Mouse (Mus musculus): ENCODE results near the gene Magi1. TPM values are rescaled to one million over a fixed set of nuclear protein-coding genes. Genes with fewer than 3 reads are reported as not detected.

Gene Magi1
- total RNA-seq, 2 experiments from 2014 or later: 87.2 to 87.4 TPM

DNA sequence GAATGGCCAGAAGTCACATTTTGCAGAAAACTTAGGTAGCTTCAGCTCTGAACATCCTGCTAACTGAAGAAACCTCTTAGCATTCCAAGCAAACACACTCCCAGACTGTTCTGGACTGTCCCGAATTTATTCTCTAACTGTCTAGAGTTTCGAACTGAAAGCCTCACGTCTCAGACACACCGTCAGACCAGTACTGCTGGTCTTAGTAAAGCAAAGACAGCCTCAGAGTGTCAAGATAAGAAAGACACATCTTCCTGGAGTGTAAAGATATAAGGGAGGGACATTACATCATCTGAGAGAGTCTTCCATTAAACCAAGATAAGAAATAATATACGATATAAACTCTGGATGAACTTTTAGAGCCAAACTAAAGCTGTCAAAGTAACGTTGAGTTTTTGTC, 158.6 kb downstream of the Magi1 start:
- intact Hi-C loops (cut with DNase I): no loop called here
- no peak for DNase-seq

DNA sequence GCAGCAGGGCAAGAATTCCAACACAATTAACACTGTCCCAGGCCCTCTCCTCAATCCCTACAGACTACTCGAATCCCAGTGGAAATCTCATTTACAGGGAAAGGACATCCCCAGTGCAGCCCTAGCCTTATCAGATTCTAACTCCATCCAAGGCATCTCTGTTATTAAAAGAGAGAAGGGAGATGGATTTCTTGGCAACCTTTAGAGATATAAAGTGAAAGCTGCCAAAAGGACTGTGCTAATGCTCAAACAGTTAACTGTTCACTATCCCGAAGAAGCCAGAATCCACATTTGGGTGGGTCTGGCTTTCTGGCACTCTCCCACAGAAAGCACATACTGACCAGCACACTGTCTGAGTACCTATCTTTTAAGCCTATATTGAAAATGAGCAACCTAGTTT, 159.4 kb downstream of the Magi1 start:
- DNase-seq: no peak
- intact Hi-C loops (cut with DNase I): no loop called here

DNA sequence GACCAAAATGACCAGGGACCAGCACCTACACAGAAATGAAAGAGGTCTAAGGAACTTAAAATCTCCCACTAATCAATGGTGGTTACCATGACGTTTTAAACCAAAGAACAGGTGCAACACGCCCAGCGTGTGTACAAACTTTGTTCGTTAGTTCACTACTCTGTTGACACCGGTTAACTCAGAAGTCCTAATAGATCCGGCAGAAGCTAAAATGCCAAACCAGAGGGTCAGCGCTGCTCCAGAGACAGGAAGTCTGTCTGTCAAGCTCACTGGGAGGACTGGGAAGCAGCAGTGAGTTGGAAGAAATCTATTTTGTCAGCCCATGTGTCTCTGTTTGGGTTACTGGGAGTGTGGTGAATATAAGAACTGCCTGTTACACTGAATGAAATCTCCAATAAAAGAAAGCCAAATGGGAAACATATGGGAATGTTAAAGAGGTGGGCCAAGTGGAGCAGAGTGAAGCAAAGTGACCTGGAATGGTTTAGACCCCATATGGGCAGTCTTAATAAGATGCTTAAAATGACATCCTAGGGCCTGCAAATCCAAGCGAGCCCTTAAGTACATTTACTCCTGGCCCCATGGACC, 161.1 kb downstream of the Magi1 start:
- no peak for DNase-seq
- intact Hi-C loops (cut with DNase I): no loop called here

DNA sequence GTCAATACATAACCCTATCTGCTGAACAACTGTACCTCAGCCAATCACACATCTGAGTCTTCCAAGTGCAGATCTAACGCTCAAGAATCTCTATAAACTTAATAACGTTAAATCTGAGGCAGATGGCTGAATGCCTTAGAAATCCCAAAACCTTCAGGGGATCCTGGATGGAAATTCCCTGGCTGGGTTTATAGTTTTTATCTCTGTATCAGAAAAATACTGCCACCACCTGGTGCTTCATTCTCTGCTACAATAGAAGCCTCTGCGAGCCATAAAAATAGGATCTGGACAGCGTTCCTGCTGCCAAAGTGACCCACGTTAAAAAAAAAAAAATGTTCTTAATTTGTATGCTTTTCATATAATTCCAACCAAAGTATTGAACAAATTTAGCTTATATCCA, 162.2 kb downstream of the Magi1 start:
- intact Hi-C loops (cut with DNase I): no loop called here
- DNase-seq: no peak

DNA sequence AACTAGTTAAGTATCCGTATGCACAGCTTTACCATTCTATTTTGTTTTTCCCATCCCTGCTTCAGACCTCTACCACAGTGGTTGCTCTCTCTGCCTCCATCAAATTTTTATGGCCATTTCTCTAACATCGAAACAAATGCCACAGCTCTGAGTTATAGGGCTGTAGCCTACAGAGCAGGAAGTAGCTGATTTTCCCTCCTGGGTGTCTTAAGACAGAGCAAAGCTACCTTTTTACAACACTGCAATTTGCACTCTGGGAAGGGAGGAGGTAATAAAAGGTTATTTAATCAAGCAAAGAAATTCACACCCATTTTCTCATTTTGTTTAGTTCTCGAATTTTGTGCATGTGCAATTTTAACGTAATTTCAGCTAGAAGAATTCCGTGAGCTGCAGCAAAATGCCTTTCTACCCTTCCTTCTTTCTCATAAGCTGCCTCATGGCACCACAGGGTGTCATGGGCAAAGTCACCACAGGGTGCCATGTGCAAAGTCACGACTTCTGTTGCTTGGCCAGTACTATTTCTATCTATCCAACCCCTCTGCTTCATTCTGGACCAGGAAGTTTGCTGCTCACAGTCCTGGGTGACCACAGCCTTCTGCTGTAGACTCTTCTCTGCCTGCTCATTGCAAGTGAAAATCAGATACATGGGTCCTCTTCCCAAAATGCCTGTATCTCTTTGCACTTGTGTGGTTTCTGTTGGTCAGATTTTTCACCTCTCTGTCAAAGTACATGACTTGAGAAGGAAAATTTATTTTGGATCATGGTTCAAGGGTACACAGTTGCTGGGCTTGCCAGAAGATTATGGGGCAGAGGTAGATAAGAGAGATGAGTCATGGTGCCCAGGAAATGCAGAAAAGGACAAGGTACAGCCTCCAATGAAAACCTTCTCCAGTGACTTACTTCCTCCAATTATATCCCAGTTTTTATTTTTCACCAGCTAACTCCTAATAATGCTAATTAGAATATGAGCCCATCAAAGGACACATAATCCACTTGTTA, 167.0 kb downstream of the Magi1 start:
- DNase-seq: no peak
- intact Hi-C loops (cut with DNase I): loop anchor here (5.0 kb wide), 1 partner anchor 224 kb away; no protein-coding TSS in a partner anchor

DNA sequence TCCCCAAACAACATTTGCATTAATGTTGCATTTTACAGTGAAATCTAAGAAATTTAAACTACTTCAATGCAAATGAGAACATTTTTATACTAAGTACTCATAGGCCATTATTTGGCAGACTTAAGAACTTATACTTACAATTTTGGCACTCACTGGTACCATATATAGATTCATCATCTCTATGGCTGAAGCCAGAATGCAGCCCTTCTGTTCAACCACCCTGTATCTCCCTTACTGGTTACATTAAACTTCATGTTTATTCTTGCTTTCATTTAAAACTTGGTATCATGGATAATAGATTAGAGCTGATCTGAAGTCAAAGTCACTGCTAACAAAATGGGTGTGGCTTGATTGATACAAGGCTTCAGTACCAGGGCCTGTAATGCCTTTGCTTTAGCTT, 171.9 kb downstream of the Magi1 start:
- intact Hi-C loops (cut with DNase I): no loop called here

DNA sequence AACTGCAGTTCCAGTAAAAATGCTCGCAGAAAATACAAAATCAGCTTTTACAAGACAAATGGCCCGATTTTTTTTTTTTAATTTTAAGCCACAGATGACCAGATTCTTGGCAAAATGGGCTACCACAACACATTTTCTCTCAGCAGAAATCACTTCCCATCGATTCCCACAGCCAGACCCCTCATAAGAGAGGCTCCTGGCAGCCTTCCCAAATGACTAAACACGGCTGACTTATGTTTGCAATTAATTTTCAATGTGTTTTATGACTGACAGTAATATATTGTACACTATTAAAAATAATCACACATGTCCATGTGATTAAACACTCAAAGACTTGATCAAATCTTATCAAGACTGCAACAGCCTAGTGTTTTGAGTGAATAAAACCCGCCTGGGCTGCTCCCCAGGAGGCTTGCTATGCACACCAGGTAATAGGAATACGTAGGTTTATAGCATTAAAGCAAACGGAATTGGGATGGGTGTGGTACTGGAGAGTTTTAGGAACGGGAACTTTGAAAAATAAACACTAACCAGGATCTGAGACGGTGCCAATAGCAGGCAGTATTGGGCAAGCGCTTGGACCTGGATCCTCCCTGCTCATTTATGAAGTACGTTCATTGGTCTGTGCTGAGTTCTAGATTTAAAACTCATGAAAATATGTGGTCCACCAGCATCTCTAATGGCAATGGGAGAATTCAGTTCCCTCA, 176.2 kb downstream of the Magi1 start:
- no peak for DNase-seq
- intact Hi-C loops (cut with DNase I): no loop called here

More for the DNA sequence above, 171.9 kb downstream of the Magi1 start:
- no peak for DNase-seq

DNA sequence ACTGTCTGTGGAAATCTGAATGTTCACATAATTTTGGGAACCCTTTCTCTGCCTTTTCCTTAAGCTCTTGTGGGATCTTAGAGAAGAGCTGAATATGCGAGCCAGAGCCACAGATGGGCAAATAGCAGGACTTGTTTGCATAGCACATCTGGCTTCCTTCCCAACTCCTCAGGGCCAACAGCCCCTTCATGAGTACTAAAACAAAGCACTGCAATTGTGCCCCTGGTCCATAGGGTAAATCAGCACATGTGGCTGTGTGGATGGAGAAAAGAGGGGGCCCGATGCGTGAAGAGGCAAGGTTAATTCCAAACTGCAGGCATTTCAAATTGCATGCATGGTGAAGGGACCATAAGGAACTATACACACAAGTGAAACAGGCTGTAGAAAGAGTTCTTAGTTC, 180.1 kb downstream of the Magi1 start:
- no peak for DNase-seq
- intact Hi-C loops (cut with DNase I): no loop called here

DNA sequence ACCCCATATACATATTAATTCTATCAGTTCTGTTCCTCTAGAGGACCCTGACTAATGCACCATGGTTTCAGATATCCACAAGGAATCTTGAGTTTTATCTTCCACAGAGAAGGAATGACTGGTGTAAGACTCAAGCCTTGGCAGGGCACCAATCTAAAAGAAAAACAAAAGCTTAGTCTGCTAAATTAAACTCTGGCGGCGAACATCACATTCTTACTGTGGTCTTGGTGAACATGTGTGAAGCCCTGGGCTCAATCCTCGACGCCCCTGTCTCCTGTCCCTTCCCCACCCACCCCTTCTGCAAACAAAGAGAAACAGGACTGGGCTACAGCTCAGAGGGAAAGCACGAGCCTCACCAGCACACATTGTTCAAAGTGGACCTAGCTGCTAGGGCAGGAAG, 182.5 kb downstream of the Magi1 start:
- intact Hi-C loops (cut with DNase I): no loop called here
- DNase-seq: no peak

DNA sequence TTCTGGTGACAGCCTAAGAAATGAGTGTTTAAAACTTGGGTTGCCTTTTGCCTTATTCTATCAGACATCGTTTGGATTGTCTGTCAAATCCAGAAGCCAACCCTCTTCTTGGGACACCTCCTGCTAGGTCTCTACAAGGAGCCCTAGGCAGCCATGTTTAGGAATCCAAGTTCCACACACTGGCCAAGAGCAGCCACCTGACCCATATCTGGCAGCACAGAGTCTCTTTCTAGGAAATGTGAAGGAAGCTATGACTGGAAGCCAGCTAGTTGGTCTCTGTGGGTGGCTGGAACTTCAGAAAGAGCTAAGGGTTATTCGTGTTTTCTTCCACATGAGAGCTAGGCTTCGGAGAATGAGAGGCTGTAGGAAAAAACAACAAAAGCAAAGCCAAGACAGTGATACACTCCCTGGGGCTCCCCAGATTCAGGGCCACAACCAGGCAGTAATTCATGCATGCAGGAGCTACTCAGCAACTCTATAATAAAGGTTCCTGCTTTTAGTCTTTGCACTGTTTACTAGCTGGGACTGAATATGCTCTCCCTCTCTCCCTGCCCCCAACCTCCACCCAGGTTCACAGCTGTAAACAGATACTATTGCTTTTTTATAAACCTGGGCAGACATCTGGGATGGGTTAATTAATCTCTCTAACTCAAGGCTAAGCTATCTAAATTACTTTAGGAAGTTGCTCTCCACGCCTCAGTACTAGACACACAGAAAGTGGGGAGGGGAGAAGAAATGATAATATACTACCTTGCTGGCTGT, 188.6 kb downstream of the Magi1 start:
- no peak for DNase-seq
- intact Hi-C loops (cut with DNase I): no loop called here

DNA sequence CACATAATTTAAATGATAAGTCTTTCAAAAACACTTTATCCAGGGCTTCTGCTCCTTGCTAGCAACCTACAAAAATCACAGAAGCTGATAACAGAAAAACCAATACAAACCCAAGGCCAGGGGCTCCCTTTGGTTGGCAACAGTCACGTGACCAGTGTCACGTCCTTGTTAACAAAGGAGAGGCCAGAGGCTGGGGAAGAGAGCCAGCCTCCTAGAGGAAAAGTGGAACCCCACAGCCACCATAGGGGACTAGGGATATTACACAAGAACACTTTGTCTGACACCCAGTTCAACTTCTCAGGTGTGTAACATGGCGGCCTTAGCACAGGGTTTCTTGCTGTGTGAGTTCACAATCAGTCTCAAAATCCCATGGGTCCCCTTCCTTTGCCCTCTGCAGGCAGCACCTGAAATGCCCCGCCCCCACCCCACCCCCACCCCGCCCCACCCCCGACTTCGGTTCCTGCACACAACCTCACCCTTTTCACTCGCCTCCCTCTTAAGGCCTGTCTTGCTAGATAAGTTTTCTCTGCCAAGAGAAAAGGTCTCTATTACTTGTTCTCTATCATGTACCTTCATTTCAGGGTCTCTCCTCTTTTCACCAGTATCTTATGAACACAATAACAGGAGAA, 190.6 kb downstream of the Magi1 start:
- no peak for DNase-seq
- intact Hi-C loops (cut with DNase I): no loop called here

DNA sequence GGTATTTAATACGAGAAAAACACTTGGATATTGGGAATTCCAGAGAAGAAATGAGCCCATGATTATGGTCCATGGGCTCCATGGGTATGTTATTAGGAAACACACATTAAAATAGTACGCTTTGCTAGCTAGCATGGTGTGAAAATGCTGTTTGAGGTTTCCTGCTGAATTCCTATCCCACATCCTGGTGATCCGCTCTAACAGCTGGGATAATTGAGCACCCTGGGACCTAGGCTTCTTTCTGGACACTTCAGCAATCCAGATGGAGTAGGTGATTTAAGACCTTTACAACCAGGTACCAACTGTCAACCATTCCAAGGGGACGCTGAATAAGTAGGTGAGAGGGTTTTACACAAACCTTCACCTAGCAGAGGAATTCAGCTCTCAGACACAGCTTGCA, 191.2 kb downstream of the Magi1 start:
- intact Hi-C loops (cut with DNase I): no loop called here
- no peak for DNase-seq

DNA sequence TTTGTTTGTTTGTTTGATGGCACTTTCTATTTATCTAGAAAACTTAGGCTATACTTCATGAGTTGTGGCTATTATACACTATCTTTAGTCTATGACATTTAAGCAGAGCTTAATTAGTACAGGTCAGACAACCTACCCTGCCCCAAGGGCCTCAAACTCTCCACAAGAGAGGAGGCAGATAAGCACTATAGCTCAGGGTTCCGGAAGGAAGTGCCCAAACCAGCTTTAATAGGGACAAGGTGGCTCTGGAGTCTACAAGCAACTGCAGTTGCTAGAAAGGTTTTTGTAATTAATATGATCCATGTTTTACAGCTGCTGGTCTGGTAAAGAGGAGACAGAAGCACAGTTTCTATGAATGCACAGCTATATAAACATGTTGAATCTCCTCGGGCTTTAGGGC, 196.9 kb downstream of the Magi1 start:
- DNase-seq: no peak
- intact Hi-C loops (cut with DNase I): no loop called here

DNA sequence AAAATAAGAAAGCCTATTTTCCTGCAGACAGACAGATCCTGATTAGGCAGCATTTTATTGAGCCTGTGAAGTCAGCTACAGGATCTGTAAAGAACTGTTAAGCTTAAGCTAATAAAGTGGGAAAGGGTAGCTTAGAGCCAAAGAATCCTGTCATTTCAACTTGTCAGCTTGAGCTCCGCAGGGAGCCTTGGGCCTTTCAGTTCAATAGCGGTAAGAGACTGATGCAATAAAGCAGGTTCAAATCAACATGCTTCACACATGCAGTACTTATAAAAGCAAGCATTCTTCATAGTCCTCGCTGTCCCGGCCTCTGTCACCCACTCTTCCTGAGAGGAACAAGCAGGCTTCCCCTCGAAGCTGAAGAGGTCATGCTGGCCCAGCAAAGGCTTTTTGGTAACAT, 199.0 kb downstream of the Magi1 start:
- intact Hi-C loops (cut with DNase I): loop anchor here (5.0 kb wide), 1 partner anchor 198 kb away; the partner anchor contains the start of gene Magi1
- no peak for DNase-seq

DNA sequence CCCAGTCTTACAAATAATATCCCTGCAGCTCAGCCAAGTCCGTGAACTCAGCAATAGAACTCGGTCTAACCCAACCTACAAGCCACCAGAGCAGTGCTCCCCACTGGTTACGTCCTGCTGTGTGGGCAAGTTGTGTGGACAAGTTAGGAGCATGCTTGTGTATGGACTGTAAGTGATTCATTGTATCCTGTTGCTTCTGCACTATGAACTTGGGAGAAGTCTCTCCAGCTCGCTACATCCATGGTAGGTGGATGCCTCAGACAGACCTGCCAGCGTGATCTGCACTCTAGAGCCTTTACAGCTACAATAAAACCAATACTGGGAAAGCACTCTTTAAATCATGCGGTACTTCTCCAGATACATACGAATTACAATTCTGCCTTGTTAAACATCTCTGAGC, 200.3 kb downstream of the Magi1 start:
- DNase-seq: no peak
- intact Hi-C loops (cut with DNase I): loop anchor here (2.0 to 5.0 kb wide), 2 partner anchors 199 to 381 kb away; partner anchors contain the start of gene Magi1

DNA sequence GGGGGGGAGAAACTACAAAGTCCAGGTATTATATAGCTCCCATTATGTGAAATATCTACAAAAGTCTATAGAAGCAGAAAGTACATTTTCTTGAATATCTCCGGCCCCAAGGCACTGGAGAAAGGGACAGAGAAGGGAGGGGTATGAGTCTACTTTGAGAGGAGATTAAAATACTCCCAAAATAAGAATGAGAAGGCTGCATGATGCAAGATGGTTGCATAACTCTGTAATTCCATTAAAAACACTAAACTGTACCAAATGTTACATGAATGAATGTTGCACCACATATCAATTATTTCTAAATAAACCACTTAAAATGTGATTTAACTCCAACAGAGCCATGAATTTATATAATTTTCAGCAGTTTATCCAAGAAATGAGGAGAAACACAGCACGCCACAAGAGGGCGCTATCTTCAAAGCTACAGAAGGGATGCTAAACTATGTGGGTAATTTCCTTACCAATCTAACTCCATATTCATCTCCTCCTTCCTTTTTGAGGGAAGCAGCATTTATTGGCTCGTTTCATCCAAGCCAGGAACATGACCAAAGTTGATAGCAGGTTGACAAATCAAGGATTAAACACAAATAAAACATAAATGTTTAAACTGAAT, 202.7 kb downstream of the Magi1 start:
- peak; percentile 75 for DNase-seq
- intact Hi-C loops (cut with DNase I): loop anchor here (5.0 kb wide), 1 partner anchor 201 kb away; the partner anchor contains the start of gene Magi1

DNA sequence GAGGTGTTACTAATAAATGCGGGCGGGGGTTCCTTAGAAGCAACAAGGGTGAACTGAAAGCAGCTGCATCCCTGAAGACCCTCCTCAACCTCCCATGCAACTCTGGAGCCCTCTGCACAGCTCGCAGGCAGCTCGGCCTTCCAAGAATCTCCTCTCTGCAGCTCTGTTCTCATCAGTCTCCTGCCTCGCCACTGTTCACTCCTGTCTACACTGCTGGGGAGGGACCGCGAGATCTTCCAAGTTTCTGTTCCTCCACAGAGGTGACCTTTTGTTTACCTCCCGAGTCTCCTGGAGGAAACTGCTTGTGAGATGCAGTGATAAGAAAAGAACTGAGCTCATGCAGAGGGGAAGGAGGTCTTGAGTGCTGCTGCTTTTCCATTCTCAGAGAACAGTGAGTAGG, 204.8 kb downstream of the Magi1 start:
- intact Hi-C loops (cut with DNase I): no loop called here
- no peak for DNase-seq

DNA sequence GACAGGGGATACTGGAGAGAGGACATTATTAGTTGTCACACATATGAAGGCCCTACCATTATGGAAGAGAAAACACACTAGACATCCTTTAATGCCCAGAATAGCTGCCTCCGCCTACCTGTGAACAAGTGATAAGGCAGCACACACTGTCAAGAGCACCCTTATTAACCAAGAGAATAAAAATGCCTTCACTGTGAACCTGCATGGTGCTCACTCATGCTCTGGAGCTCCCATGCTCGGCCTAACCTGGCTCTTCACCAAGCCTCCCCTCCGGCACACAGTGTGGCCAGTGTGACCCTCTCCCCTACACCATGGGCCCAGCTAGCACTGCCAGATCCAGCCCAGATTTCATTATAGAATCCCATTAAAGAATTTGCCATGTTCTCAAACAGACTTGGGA, 206.7 kb downstream of the Magi1 start:
- no peak for DNase-seq
- intact Hi-C loops (cut with DNase I): no loop called here

DNA sequence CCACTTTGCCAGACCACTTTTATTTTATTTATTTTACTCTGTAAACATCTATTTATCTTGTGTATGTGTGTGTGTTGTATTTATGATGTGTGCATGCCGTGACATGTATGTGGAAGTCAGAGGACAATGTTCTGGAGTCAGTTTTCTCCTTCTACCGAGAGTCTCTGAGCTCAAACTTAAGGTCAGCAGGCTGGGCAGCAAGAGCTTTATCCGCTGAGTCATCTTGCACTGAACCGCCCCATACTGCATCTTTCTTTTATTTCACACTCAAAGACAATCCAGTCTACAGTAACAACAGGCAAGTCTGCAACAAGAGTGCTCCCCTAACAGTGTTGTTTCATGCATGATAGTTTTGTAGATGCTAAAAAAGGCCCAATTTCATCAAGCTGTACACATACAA, 207.7 kb downstream of the Magi1 start:
- intact Hi-C loops (cut with DNase I): no loop called here
- DNase-seq: no peak

DNA sequence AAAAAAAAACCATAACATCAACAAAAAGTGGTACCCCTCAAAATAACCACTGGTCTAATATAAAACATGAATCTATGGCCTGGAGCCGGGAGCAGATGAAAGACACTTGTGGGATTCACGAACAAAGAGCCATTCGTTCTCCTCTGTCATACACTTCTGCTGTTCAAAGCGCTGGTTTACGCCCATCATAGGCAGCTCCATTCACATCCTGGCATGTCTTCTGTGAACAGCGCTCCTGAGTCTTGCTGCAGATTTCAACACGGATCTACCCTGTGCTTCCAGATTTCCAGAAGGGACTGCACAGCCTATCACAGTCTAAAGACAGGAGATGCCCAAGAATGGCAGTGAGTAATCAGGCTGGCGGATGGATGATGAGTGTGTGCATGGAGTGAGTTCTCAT, 208.5 kb downstream of the Magi1 start:
- intact Hi-C loops (cut with DNase I): no loop called here
- DNase-seq: no peak
